Mouse (Mus musculus) heart, embryonic 10.5 days (tissue): ENCODE measurements at regions not wholly inside any gene's neighbourhood (a gene's known extent, or its start where the extent isn't known, plus 50 kb on each side); places are given as distances from the start of the nearest gene placed in this dataset.

Source experiments
- DNase-seq: peaks from one replicate; pipeline ENCODE4 v3.0.0-alpha.2; 2017; ENCODE audit warnings: low spot score
- H3K27ac ChIP-seq: fragments of 300-500 bp; sonication (generic); 2 replicates; pipeline ENCODE4 v1.5.1; 2016; ENCODE audit warnings: mild to moderate bottlenecking
- H3K27me3 ChIP-seq: fragments of 300-500 bp; sonication (generic); 2 replicates; pipeline ENCODE4 v1.6.1; 2016; ENCODE audit warnings: mild to moderate bottlenecking; ENCODE audit not compliant: poor library complexity, insufficient read depth, severe bottlenecking
- H3K36me3 ChIP-seq: fragments of 300-500 bp; sonication (generic); 2 replicates; pipeline ENCODE4 v1.6.1; 2016; ENCODE audit warnings: mild to moderate bottlenecking, moderate library complexity
- H3K4me1 ChIP-seq: fragments of 300-500 bp; sonication (generic); 2 replicates; pipeline ENCODE4 v1.6.1; 2016; ENCODE audit warnings: mild to moderate bottlenecking
- H3K4me3 ChIP-seq: fragments of 300-500 bp; sonication (generic); 2 replicates; pipeline ENCODE4 v1.5.1; 2016; ENCODE audit warnings: mild to moderate bottlenecking, moderate library complexity
- H3K9me3 ChIP-seq: fragments of 300-500 bp; sonication (generic); 2 replicates; pipeline ENCODE4 v1.6.1; 2016; ENCODE audit warnings: mild to moderate bottlenecking, moderate library complexity
- WGBS: fragments of 180-500 bp; shearing (Covaris S2); methylation state at CpG from one replicate; pipeline ENCODE4 v1.1.7; 2016; 5-methylcytosine and 5-hydroxymethylcytosine counted together

DNA sequence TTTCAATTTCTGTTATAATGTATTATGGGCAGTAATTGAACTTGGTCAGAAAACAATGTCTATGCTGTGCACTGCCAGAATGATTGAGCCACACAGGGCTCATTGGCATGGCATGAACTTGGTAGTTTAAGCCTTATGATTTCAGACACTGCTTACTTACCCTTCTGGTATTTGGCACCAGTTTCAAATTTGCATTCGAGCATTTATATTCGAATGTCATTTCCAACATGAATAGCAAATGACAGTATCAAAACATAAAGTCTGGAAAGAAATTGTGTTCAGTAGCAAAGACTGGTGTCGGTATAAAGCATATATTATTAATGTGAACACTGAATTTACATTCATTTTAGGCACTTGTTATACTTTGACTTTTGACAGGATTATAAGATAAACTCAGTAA is 50.8 kb upstream of the Robo2 start:
- WGBS, result 86% methylated on average over 3 of the region's 3 CpGs
- Histone ChIP-seq H3K36me3 (no peaks in the 10 kb centered on the region), H3K4me3 (no peak overlapping the region), H3K27ac (no peak overlapping the region), H3K4me1 (no peaks in the 10 kb centered on the region), H3K9me3 (no peaks in the 10 kb centered on the region), H3K27me3 (no peaks in the 10 kb centered on the region)
- no peak for DNase-seq
